Mouse (Mus musculus) cortical plate, adult 2 months (tissue): ENCODE data around the gene BC034090. TPM values are rescaled to one million over a fixed set of nuclear protein-coding genes. Genes with fewer than 3 reads are reported as not detected.
A peak's percentile ranks its signal among the peaks of the same experiment; 100 is the strongest.

Experiments
- H3K27ac ChIP-seq: fragments of 200-500 bp; 2 replicates; pipeline ENCODE4 v1.5.1; 2012; ENCODE audit warnings: low read length, control low read depth, inconsistent platforms; ENCODE audit not compliant: insufficient read depth
- H3K4me1 ChIP-seq: fragments of 200-500 bp; 2 replicates; pipeline ENCODE4 v1.6.1; 2011; ENCODE audit warnings: low read length; ENCODE audit not compliant: control insufficient read depth, insufficient read depth
- H3K4me3 ChIP-seq: fragments of 200-500 bp; 2 replicates; pipeline ENCODE4 v1.5.1; 2011; ENCODE audit warnings: mild to moderate bottlenecking, low read length, control low read depth; ENCODE audit not compliant: insufficient read depth
- CTCF ChIP-seq: fragments of 200-500 bp; IDR thresholded peaks from 2 replicates; pipeline ENCODE4 v1.5.1; 2011; ENCODE audit warnings: mild to moderate bottlenecking, control low read depth, low read length; ENCODE audit not compliant: insufficient read depth; ENCODE audit errors: extremely low read depth
- POLR2A ChIP-seq: fragments of 200-500 bp; IDR thresholded peaks from 2 replicates; pipeline ENCODE4 v1.6.1; 2011; ENCODE audit warnings: mild to moderate bottlenecking, low read length, control low read depth; ENCODE audit not compliant: insufficient read depth; ENCODE audit errors: extremely low read depth
- polyA plus RNA-seq: library from polyadenylated mRNA; depleted of rRNA; stranded (reverse); fragments of >200 nt; gene quantifications from 2 replicates; pipeline ENCODE4 v1.2.3, GENCODE M21; 2012; rRNA removed

BC034090 gene
- polyA plus RNA-seq = 13.2 and 14.2 TPM in 2 replicates

DNA sequence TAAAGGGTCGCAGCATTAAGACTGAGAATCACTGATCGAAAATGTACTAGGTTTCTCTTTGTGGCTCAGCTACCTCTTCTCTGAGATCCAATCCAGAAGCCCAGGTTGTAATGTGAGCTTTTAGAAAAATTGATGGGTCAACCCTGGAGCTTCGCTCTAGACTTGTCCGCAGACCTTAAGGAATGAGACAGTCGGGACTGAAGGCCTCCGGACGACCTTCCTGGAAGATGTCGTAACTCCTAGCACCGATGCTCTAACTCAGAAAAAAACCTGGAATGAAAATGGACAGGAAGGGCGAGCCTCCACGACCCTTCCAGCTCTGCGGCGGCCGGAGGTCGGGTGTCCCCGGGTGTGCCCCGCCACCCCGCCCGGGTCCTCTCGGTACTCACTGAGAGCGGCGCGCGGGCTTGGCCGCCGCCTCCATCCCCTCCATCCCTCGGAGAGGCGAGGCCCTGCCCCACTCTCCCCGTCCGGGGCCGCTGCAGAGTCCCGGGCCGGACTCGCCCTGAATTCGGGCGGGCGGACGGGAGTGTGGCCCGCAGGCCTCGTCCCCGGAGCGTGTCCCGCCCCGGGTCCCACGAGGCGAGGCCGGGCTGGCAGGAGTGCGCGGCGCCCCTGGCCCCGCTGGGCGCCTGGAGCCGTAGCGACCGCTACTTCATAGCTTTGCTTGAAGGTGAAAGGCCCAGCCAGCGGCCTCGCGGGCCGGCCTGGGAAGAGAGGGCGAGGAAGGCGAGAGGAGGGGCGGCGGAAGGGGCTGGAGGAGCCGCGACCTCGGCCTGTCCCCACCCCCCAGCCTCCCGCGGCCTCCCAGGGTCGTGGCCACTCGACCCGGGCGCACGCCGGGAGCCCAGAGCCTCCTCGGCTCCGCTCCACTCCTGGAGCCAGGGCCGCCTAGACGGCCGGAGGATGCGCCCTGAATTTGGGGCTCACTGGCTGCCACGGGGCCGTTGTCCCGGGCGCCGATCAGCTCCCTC lies at the start of gene BC034090:
Gene BC034090 (minus strand): TSS at position 648 of the 974 bp plus-strand sequence.
- Histone ChIP-seq H3K4me1 (no peaks in the 10 kb centered on the region; the same call in 1 of the 2 replicates), H3K27ac (0 out of 2 replicates have a peak within 1 kb of the TSS, but pooled peaks have one; percentile 24), H3K4me3 (peak within 1 kb of the TSS; percentile 21; the same call in 1 of the 2 replicates)
- TF ChIP-seq POLR2A (no peak), CTCF (no peak)

DNA sequence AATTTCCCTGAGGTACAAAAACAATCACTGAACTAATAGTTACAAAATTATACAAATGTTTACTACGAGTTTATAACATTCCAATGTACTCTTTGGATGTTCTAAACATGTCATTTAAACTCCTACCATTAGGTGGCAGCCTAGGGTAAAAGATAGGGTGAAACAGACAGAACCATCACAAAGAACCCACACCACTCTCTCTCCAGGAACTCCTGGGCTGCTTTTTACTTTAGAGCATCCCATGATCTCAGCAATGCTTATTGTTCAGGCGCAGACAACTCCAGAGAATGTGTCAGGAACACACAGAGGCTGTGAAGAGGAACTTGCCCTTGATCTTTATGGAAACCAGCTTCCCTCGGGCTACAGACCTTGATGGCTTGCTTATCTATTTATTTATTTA lies 49.2 kb upstream of the BC034090 start:
- Histone ChIP-seq H3K4me1 (peaks cover 4% of the 10 kb centered on the region), H3K27ac (no peak overlapping the region), H3K4me3 (no peak overlapping the region)
- TF ChIP-seq CTCF (peak; percentile 56), POLR2A (no peak)

DNA sequence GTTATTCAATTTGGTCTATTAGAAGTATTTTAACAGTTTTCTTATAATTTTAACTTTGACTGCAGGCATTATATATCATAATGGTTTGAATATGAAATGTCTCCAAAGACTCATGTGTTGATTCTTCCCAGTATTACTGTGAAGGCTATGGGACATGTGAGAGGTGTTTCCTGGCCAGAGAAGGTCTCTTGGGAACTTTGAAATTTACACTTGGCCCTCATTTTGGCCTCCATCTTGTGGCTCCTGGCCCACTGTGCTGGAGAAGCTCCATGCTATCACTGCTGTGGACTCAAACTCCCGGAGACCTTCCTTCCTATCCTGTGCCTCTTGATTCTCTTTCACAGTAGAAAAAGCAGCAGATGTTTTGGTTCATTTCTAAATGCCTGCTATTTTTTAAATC lies 45.2 kb upstream of the BC034090 start:
- no peak for TF ChIP-seq CTCF
- no peak for TF ChIP-seq POLR2A
- H3K4me3 ChIP-seq = no peak overlapping the region
- peaks cover 2% of the 10 kb centered on the region; the same call in 1 of the 2 replicates for H3K4me1 ChIP-seq
- H3K27ac ChIP-seq = no peak overlapping the region

DNA sequence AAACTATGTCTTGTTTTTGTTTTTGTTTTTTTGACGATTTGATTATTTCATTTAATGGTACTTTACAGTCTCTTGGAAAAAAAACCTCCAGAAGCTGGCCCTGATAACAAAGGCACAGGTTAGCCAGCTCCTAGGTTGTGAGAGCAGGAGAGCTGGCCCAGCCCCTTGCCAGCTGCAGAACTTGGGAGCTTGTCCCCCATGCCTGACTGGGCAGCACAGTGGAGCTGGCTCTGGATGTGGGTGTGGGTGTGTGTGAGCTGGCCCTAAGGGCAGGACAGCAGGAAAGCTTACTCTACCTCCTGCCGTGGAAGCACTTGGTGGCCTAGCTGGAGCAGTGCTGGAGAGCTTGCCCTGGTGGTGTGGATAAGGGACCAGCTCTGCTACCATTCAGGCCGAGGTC lies 43.8 kb upstream of the BC034090 start:
- Histone ChIP-seq H3K4me1 (no peaks in the 10 kb centered on the region), H3K27ac (no peak overlapping the region), H3K4me3 (no peak overlapping the region)
- no peak for TF ChIP-seq CTCF

DNA sequence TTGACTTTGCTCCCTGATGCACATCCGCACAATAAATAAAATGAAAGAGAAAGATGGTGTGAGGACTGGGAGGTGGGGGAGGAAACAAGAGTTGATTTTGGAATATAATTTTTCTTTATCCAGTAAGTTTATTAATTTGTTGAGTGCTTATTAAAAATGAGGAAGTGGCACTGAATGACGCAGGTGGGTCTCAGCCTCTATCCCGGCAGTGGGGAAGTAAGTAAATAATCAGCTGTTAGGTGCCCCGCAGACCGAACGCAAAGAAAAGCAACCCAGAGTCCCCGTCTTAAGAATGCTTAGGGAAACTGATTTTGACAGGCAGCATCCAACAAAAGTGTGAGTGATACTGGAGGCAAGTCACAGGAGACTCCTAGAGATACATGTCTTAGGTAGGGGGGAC lies 39.6 kb upstream of the BC034090 start:
- Histone ChIP-seq H3K27ac (no peak overlapping the region), H3K4me1 (peaks cover 1% of the 10 kb centered on the region; the same call in 1 of the 2 replicates), H3K4me3 (no peak overlapping the region)
- no peak for TF ChIP-seq CTCF
- no peak for TF ChIP-seq POLR2A

DNA sequence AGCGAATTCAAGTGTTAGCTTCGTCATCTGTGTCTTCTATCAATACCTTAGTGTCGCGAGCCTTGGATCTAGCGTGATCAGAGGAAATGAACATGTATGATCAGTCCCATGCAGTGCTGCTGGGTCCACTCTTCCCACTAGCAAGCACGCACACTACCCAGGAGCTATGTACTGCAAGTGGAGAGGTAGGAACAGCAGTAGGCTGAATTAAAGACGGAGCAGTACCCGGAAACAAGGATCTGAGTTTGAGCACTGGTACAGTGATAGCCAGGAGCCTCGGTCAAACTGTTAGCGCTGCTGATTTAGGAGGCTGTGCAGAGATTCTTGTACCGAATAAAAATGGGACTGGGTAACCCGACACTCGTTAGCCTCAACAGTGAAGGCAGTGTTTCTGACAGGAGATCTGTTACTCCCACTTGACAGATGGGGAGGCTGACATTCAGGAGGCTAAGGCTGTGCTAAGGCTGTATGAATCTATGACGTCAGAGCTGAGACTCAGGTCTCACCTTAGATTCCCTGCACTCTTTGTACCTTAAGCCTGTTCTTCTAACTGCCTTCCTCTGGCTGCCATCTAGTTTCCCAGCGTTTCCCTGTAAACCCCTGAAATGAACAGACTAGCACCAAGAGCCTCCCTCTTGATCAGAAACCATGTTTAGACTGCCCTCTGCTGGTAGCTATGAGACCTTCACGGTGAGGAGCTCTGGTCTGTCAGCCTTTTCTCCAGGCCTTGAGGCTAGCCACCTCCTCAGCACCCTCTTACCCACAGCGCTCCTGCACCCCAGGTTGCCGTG lies 37.0 kb upstream of the BC034090 start:
- H3K4me1 ChIP-seq = peaks cover 1% of the 10 kb centered on the region; the same call in 1 of the 2 replicates
- TF ChIP-seq POLR2A (no peak), CTCF (peak; percentile 92)
- H3K27ac ChIP-seq = 0 out of 2 replicates have a peak overlapping the region, but pooled peaks have one; percentile 9
- H3K4me3 ChIP-seq = no peak overlapping the region

DNA sequence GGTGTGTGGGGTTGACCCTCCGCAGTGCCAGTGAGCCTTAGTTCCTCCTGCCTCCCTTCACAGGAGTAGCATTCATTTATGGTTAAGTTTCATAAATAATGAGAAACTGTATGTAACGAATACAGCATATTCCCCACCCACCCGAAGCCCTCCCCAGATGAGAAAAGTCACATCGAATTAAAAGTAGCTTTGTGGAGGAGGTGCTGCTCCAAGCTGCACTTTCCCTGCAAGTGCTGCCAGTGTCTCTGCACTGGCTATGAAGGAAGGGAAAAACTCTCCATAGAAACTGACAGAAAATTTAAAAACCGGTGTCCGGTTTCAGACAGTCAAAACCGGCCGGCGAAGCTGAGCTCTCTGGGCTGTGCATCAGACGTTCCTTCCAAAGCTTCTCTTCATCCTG lies 36.1 kb upstream of the BC034090 start:
- Histone ChIP-seq H3K27ac (no peak overlapping the region; the same call in 1 of the 2 replicates), H3K4me1 (peaks cover 1% of the 10 kb centered on the region; the same call in 1 of the 2 replicates), H3K4me3 (no peak overlapping the region)
- no peak for TF ChIP-seq CTCF
- 0 out of 2 replicates have a peak, but pooled peaks have one; percentile 20 for TF ChIP-seq POLR2A

DNA sequence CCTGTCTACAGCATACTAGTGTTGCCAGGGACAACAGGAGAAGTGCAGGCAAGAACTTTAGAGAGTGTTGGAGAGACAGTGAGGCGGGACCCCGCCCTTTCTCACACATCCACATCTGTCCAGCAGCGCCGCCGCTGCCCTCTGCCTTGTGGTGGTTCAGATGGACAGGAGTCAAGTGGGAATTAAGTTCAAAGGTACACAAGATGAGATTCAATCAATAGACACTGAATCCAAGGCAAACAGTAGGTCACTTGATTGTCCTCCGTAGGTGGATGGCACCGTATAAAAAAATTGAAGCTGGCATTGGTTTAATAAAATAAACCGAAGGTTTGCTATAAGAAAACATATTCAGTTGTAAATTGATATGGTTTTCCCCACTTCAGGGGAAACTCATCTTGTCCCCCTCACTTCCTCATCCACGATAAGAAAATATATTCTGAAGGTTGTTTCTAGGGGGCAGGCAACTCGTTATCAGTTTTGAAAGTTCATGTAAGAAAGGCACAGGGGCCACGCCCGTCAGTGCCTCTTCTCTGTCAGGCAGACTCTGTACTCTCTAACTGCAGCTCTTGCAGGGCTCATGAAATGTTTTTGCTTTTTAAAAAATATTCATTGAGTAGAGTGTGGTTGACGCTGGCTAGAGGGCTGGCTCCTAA lies 32.3 kb upstream of the BC034090 start:
- TF ChIP-seq POLR2A = no peak
- TF ChIP-seq CTCF = no peak
- H3K27ac ChIP-seq = no peak overlapping the region

DNA sequence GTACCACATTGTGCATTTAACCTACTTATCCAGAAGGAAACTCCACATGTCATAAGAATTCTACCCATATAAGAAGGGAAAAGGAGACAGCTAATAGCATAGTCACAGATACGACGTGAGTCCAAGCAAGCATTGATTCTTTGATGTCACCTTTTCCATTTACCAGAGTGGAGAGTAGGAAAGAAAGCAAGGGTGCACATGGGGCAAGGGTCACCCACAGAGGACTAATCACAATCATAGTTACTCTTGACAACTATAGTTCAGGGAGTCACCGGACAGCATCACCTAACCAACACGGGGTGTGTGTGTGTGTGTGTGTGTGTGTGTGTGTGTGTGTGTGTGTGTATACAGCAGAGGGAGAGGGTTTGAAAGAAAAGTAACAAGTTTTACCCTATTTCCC lies 31.5 kb upstream of the BC034090 start:
- TF ChIP-seq CTCF (no peak), POLR2A (no peak)
- Histone ChIP-seq H3K4me3 (no peak overlapping the region), H3K27ac (no peak overlapping the region), H3K4me1 (no peaks in the 10 kb centered on the region)

More for the DNA sequence above, 32.3 kb upstream of the BC034090 start:
- Histone ChIP-seq H3K4me1 (peaks cover 1% of the 10 kb centered on the region; the same call in 1 of the 2 replicates), H3K4me3 (no peak overlapping the region)
